Mouse (Mus musculus) neural tube, embryonic 15.5 days (tissue): ENCODE results near the gene Gm28827. TPM values are rescaled to one million over a fixed set of nuclear protein-coding genes. Genes with fewer than 3 reads are reported as not detected.
"Not testable (repeated sequence)": the region's sequence is repeated elsewhere in the genome, so short reads cannot be mapped to it uniquely, and the experiment has no call there.

Experiments
- ATAC-seq: fragments of 200-750 bp; cut with Nextera tagmentation; 2 replicates; pipeline ENCODE4 v1.8.0; 2017; ENCODE audit warnings: mild to moderate bottlenecking, moderate TSS enrichment, moderate library complexity; ENCODE audit not compliant: low FRiP score
- H3K27ac ChIP-seq: fragments of 300-500 bp; sonication (generic); replicated peaks from 2 replicates; pipeline ENCODE4 v1.5.1; 2015; ENCODE audit warnings: mild to moderate bottlenecking, inconsistent platforms
- H3K27me3 ChIP-seq: fragments of 300-500 bp; sonication (generic); replicated peaks from 2 replicates; pipeline ENCODE4 v1.6.1; 2015; ENCODE audit warnings: inconsistent platforms
- H3K36me3 ChIP-seq: fragments of 300-500 bp; sonication (generic); 2 replicates; pipeline ENCODE4 v1.6.1; 2015; ENCODE audit warnings: inconsistent platforms
- H3K4me1 ChIP-seq: fragments of 300-500 bp; sonication (generic); 2 replicates; pipeline ENCODE4 v1.6.1; 2015; ENCODE audit warnings: inconsistent platforms
- H3K4me2 ChIP-seq: fragments of 300-500 bp; sonication (generic); 2 replicates; pipeline ENCODE4 v1.6.1; 2015; ENCODE audit warnings: inconsistent platforms, mild to moderate bottlenecking, moderate library complexity
- H3K4me3 ChIP-seq: fragments of 300-500 bp; sonication (generic); replicated peaks from 2 replicates; pipeline ENCODE4 v1.5.1; 2015; ENCODE audit warnings: mild to moderate bottlenecking, inconsistent platforms
- H3K9ac ChIP-seq: fragments of 300-500 bp; sonication (generic); replicated peaks from 2 replicates; pipeline ENCODE4 v1.6.1; 2015; ENCODE audit warnings: mild to moderate bottlenecking, inconsistent platforms
- H3K9me3 ChIP-seq: fragments of 300-500 bp; sonication (generic); replicated peaks from 2 replicates; pipeline ENCODE4 v1.6.1; 2016; ENCODE audit warnings: inconsistent platforms
- WGBS: fragments of 180-500 bp; shearing (Covaris S2); methylation state at CpG from one replicate; pipeline ENCODE4 v1.1.7; 2015; ENCODE audit warnings: mixed read lengths; 5-methylcytosine and 5-hydroxymethylcytosine counted together
- polyA plus RNA-seq: library from polyadenylated mRNA; unstranded; fragments of >200 nt; fragmentation: Nextera tagmentation; extraction: Ambion mirVana; gene quantifications from 2 replicates; pipeline ENCODE4 v1.2.1, GENCODE M21; 2015

Gene Gm28827
- not detected in 2 replicates for polyA plus RNA-seq

- no CpG with 5 or more reads among the region's 6 CpGs for WGBS
- H3K4me1 ChIP-seq, H3K4me3 ChIP-seq, H3K9ac ChIP-seq, H3K36me3 ChIP-seq, H3K27me3 ChIP-seq, H3K9me3 ChIP-seq, H3K27ac ChIP-seq, ATAC-seq, H3K4me2 ChIP-seq: not testable (repeated sequence)
These were observed at the start of gene Gm28827 for GRCm38 (mm10) chrY:83030647-83031046. TSS of gene Gm28827 (plus strand) at chrY:83030947.
